Mouse (Mus musculus): ENCODE data around the gene Sft2d1. TPM values are rescaled to one million over a fixed set of nuclear protein-coding genes. Genes with fewer than 3 reads are reported as not detected.

Sft2d1 gene
- polyA plus RNA-seq, 1 experiment = 6.2 TPM

- no peaks in the 10 kb centered on the region for H3K9me3 ChIP-seq (ENCODE audit: control insufficient read depth, low read length)
- TF ChIP-seq TAL1 (IDR thresholded peaks at IDR 0.05; ENCODE audit: low read length) = no peak
- no peak for TF ChIP-seq GATA1 (IDR thresholded peaks at IDR 0.05; ENCODE audit: low read length)
- no peaks in the 10 kb centered on the region for H3K36me3 ChIP-seq (ENCODE audit: control insufficient read depth)
- H3K4me1 ChIP-seq (ENCODE audit: control insufficient read depth) = peaks cover 7% of the 10 kb centered on the region
- H3K4me3 ChIP-seq (replicated peaks) = no peak overlapping the region
- H3K27me3 ChIP-seq (ENCODE audit: control insufficient read depth) = peaks cover 6% of the 10 kb centered on the region
Measured at GRCm38 (mm10) chr17:8368570-8368969, 57.7 kb downstream of the Sft2d1 start.

GRCm38 (mm10) chr17:8369171-8369570 lies 58.3 kb downstream of the Sft2d1 start:
- Histone ChIP-seq H3K36me3 (ENCODE audit: control insufficient read depth) (no peaks in the 10 kb centered on the region), H3K9me3 (ENCODE audit: control insufficient read depth, low read length) (no peaks in the 10 kb centered on the region), H3K4me1 (ENCODE audit: control insufficient read depth) (peaks cover 7% of the 10 kb centered on the region), H3K4me3 (replicated peaks) (no peak overlapping the region), H3K27me3 (ENCODE audit: control insufficient read depth) (peaks cover 6% of the 10 kb centered on the region)
- TF ChIP-seq GATA1 (IDR thresholded peaks at IDR 0.05; ENCODE audit: low read length) (no peak), TAL1 (IDR thresholded peaks at IDR 0.05; ENCODE audit: low read length) (no peak)

GRCm38 (mm10) chr17:8370634-8371229 lies 59.8 kb downstream of the Sft2d1 start:
- no peak for TF ChIP-seq TAL1 (IDR thresholded peaks at IDR 0.05; ENCODE audit: low read length)
- TF ChIP-seq GATA1 (IDR thresholded peaks at IDR 0.05; ENCODE audit: low read length) = no peak
- no peaks in the 10 kb centered on the region for H3K36me3 ChIP-seq (ENCODE audit: control insufficient read depth)
- H3K9me3 ChIP-seq (ENCODE audit: control insufficient read depth, low read length) = no peaks in the 10 kb centered on the region
- peaks cover 7% of the 10 kb centered on the region for H3K4me1 ChIP-seq (ENCODE audit: control insufficient read depth)
- peaks cover 6% of the 10 kb centered on the region for H3K27me3 ChIP-seq (ENCODE audit: control insufficient read depth)
- H3K4me3 ChIP-seq (replicated peaks) = no peak overlapping the region

GRCm38 (mm10) chr17:8371834-8372233 lies 60.9 kb downstream of the Sft2d1 start:
- H3K4me1 ChIP-seq (ENCODE audit: control insufficient read depth) = peaks cover 7% of the 10 kb centered on the region
- TF ChIP-seq TAL1 (IDR thresholded peaks at IDR 0.05; ENCODE audit: low read length) (no peak), GATA1 (IDR thresholded peaks at IDR 0.05; ENCODE audit: low read length) (no peak)
- peaks cover 6% of the 10 kb centered on the region for H3K27me3 ChIP-seq (ENCODE audit: control insufficient read depth)
- peak overlapping the region; percentile 40 for H3K4me3 ChIP-seq (replicated peaks)
- H3K36me3 ChIP-seq (ENCODE audit: control insufficient read depth) = no peaks in the 10 kb centered on the region
- H3K9me3 ChIP-seq (ENCODE audit: control insufficient read depth, low read length) = no peaks in the 10 kb centered on the region

- Histone ChIP-seq H3K4me3 (replicated peaks) (peak overlapping the region; percentile 40), H3K4me1 (ENCODE audit: control insufficient read depth) (peaks cover 7% of the 10 kb centered on the region), H3K27me3 (ENCODE audit: control insufficient read depth) (peaks cover 6% of the 10 kb centered on the region), H3K36me3 (ENCODE audit: control insufficient read depth) (no peaks in the 10 kb centered on the region), H3K9me3 (ENCODE audit: control insufficient read depth, low read length) (no peaks in the 10 kb centered on the region)
- no peak for TF ChIP-seq GATA1 (IDR thresholded peaks at IDR 0.05; ENCODE audit: low read length)
Measured at GRCm38 (mm10) chr17:8372286-8373046, 61.6 kb downstream of the Sft2d1 start.

Other genes with a start within 250 kb of the Sft2d1 start
- not detected in 2 replicates for gene Gm49673, start 163.3 kb upstream of the Sft2d1 start, polyA plus RNA-seq (2012)
- gene Rnaset2a, start 163.0 kb upstream of the Sft2d1 start, polyA plus RNA-seq (2012) = 1.3 and 1.5 TPM in 2 replicates
- 0.11 and 0.26 TPM in 2 replicates for gene Fgfr1op, start 145.6 kb upstream of the Sft2d1 start, polyA plus RNA-seq (2012)
- gene Ccr6, start 75.1 kb upstream of the Sft2d1 start, polyA plus RNA-seq (2012) = not detected in 2 replicates
- 1.7 and 1.8 TPM in 2 replicates for gene Mpc1, start 28.2 kb upstream of the Sft2d1 start, polyA plus RNA-seq (2012)
- 0.01 and 0.03 TPM in 2 replicates for gene Prr18, start 26.4 kb downstream of the Sft2d1 start, polyA plus RNA-seq (2012)
- gene T2, start 44.9 kb downstream of the Sft2d1 start, polyA plus RNA-seq (2012) = not detected in 2 replicates
- not detected in 2 replicates for gene T, start 123.3 kb downstream of the Sft2d1 start, polyA plus RNA-seq (2012)
- not detected in 2 replicates for gene Pde10a, start 214.3 kb downstream of the Sft2d1 start, polyA plus RNA-seq (2012)

Data from erythroblast, embryonic 14.5 days (primary cell).